17 mouse cellular contexts compared by ENCODE assay signal in genomic region chrX:143881806-143882468, GRCm38 (mm10). TPM values are rescaled to one million over a fixed set of nuclear protein-coding genes. Genes with fewer than 3 reads are reported as not detected.
DNase-seq lines count a peak whose midpoint lies in the region; ATAC-seq and TF ChIP-seq lines count a peak whose summit lies in the region.
"Had no signal": no experiment of that assay in that cellular context is flagged by ENCODE, and none has a peak within 500 bp of the region (broad histone marks: within the 10 kb centered on the region; RNA-seq: fewer than 3 reads in every experiment).

No protein-coding gene starts in this region.

- H3K4me3 ChIP-seq in hindbrain, postnatal 0 days (ENCODE audit: low read length): no peak overlapping the region
- no peak overlapping the region for H3K4me3 ChIP-seq in hindbrain, embryonic 12.5 days
- H3K4me3 ChIP-seq in lung, adult 2 months (replicated peaks; ENCODE audit: extremely low read depth, low read depth, low read length): no peak overlapping the region
- H3K4me3 ChIP-seq: embryonic facial prominence, embryonic 13.5 days; limb, embryonic 10.5 days; liver, embryonic 15.5 days; midbrain, embryonic 15.5 days had no signal

- peak; percentile 49 for DNase-seq in hindbrain, postnatal 0 days (ENCODE audit: low spot score)
- DNase-seq in lung, postnatal 36 days: peak; percentile 6
- DNase-seq in lung, adult 2 months: no peak
- DNase-seq in retina, embryonic 14.5 days (ENCODE audit: low spot score): no peak
- DNase-seq: adrenal gland, adult 2 months; cerebellum, postnatal 14 days; gastrocnemius, postnatal 25 days; spleen, adult 18-20 months; thymus, postnatal 4 days had no signal

- no peaks in the 10 kb centered on the region for H3K27me3 ChIP-seq in hindbrain, postnatal 0 days (ENCODE audit: insufficient read depth, low read length)
- peaks cover 8% of the 10 kb centered on the region; the same call in 1 of the 2 replicates for H3K27me3 ChIP-seq in hindbrain, embryonic 12.5 days
- H3K27me3 ChIP-seq: liver, embryonic 15.5 days; midbrain, embryonic 15.5 days had no signal

- H3K9ac ChIP-seq in hindbrain, postnatal 0 days (replicated peaks; ENCODE audit: low read length): no peak overlapping the region
- H3K9ac ChIP-seq in hindbrain, embryonic 12.5 days: no peak overlapping the region
- H3K9ac ChIP-seq: embryonic facial prominence, embryonic 13.5 days; liver, embryonic 15.5 days; midbrain, embryonic 15.5 days had no signal

- no peak overlapping the region for H3K4me2 ChIP-seq in hindbrain, postnatal 0 days (ENCODE audit: low read depth, low read length)
- no peak overlapping the region for H3K4me2 ChIP-seq in hindbrain, embryonic 12.5 days (replicated peaks)
- H3K4me2 ChIP-seq: embryonic facial prominence, embryonic 13.5 days; liver, embryonic 15.5 days; midbrain, embryonic 15.5 days had no signal

- H3K36me3 ChIP-seq in hindbrain, postnatal 0 days (ENCODE audit: insufficient read depth, low read length): no peaks in the 10 kb centered on the region; the same call in 1 of the 2 replicates
- no peaks in the 10 kb centered on the region for H3K36me3 ChIP-seq in hindbrain, embryonic 12.5 days
- H3K36me3 ChIP-seq: embryonic facial prominence, embryonic 13.5 days; limb, embryonic 10.5 days; liver, embryonic 15.5 days; midbrain, embryonic 15.5 days had no signal

- H3K4me1 ChIP-seq in hindbrain, postnatal 0 days (ENCODE audit: insufficient read depth, low read length): no peaks in the 10 kb centered on the region
- H3K4me1 ChIP-seq in hindbrain, embryonic 12.5 days: no peaks in the 10 kb centered on the region
- H3K4me1 ChIP-seq in lung, adult 2 months (ENCODE audit: control insufficient read depth, insufficient read depth, low read length): no peaks in the 10 kb centered on the region
- H3K4me1 ChIP-seq: embryonic facial prominence, embryonic 13.5 days; liver, embryonic 15.5 days had no signal

- no peaks in the 10 kb centered on the region for H3K9me3 ChIP-seq in hindbrain, postnatal 0 days (ENCODE audit: low read length)
- no peaks in the 10 kb centered on the region for H3K9me3 ChIP-seq in hindbrain, embryonic 12.5 days (replicated peaks)
- H3K9me3 ChIP-seq: embryonic facial prominence, embryonic 13.5 days; limb, embryonic 10.5 days; liver, embryonic 15.5 days; midbrain, embryonic 15.5 days had no signal

- no peak overlapping the region for H3K27ac ChIP-seq in hindbrain, postnatal 0 days
- no peak overlapping the region for H3K27ac ChIP-seq in hindbrain, embryonic 12.5 days
- H3K27ac ChIP-seq: embryonic facial prominence, embryonic 13.5 days; limb, embryonic 10.5 days; liver, embryonic 15.5 days; midbrain, embryonic 15.5 days; stomach, postnatal 0 days had no signal

- ATAC-seq in hindbrain, postnatal 0 days: peak; percentile 53
- ATAC-seq in hindbrain, embryonic 12.5 days (ENCODE audit: low FRiP score): no peak
- ATAC-seq in common myeloid progenitor, adult 5-6 weeks (replicated peaks; ENCODE audit: low read depth, poor library complexity, severe bottlenecking): peak; percentile 89
- ATAC-seq in hematopoietic stem cell, adult 5-6 weeks (replicated peaks in 1 of 2; ENCODE audit: insufficient read depth in 1 of 2, low FRiP score in 2 of 2, low TSS enrichment in 1 of 2, low read depth in 1 of 2, poor library complexity in 2 of 2, severe bottlenecking in 2 of 2): peak; percentile 67 to 68
- ATAC-seq: midbrain, embryonic 15.5 days had no signal

- WGBS in hindbrain, postnatal 0 days: 58% methylated on average over 4 of the region's 4 CpGs
- WGBS in hindbrain, embryonic 12.5 days: 63% methylated on average over 4 of the region's 4 CpGs
- 65% methylated on average over 4 of the region's 4 CpGs for WGBS in lung, adult 2 months

- TF ChIP-seq POLR2A in lung, adult 2 months (IDR thresholded peaks at IDR 0.05; ENCODE audit: borderline replicate concordance, extremely low read depth, low read depth, low read length): no peak

- TF ChIP-seq CTCF in hindbrain, postnatal 0 days (IDR thresholded peaks at IDR 0.05; ENCODE audit: low read depth): no peak
- no peak for TF ChIP-seq CTCF in lung, adult 2 months (IDR thresholded peaks at IDR 0.05; ENCODE audit: insufficient read depth, low read length)

RNA-seq across cellular contexts. Expression of gene Dcx, which starts 51.2 kb away (rescaled TPM):
- total RNA-seq in hindbrain, postnatal 0 days (2014; rRNA removed): 178 and 200 TPM in 2 replicates
- polyA plus RNA-seq in hindbrain, postnatal 0 days (2015; fragmentation: Nextera tagmentation; extraction: Ambion mirVana): 103 and 120 TPM in 2 replicates
- polyA plus RNA-seq in hindbrain, embryonic 12.5 days (2016; fragmentation: Nextera tagmentation; extraction: Ambion mirVana): 220 and 266 TPM in 2 replicates
- polyA plus RNA-seq in lung, adult 2 months (2012; rRNA removed): not detected in 2 replicates
- not detected in 2 replicates for total RNA-seq in common myeloid progenitor, adult 5-6 weeks (2017)
- 0.06 TPM in 1 of 2 replicates, not detected in the other for total RNA-seq in hematopoietic stem cell, adult 5-6 weeks (2017)
- polyA plus RNA-seq: adrenal gland, adult 2 months had no signal

RNA-seq across cellular contexts. Expression of gene Capn6, which starts 54.7 kb away (rescaled TPM):
- total RNA-seq in hindbrain, postnatal 0 days (2014; rRNA removed): 2.0 and 3.0 TPM in 2 replicates
- 1.5 and 1.8 TPM in 2 replicates for polyA plus RNA-seq in hindbrain, postnatal 0 days (2015; fragmentation: Nextera tagmentation; extraction: Ambion mirVana)
- polyA plus RNA-seq in hindbrain, embryonic 12.5 days (2016; fragmentation: Nextera tagmentation; extraction: Ambion mirVana): 42.0 and 55.2 TPM in 2 replicates
- 1.2 and 1.9 TPM in 2 replicates for polyA plus RNA-seq in lung, adult 2 months (2012; rRNA removed)
- total RNA-seq in common myeloid progenitor, adult 5-6 weeks (2017): not detected in 2 replicates
- total RNA-seq in hematopoietic stem cell, adult 5-6 weeks (2017): not detected in 2 replicates

Comparison
In these comparisons a context has a peak if more than half of its experiments do, and no peak if none do; other contexts are left out.
1. DNase-seq: peak in hindbrain, postnatal 0 days (single experiment) and lung, postnatal 36 days (single experiment); none in lung, adult 2 months (single experiment) and retina, embryonic 14.5 days (single experiment).
2. RNA of gene Dcx, which starts 51.2 kb away (total RNA-seq): 178 to 200 TPM in hindbrain, postnatal 0 days; not detected in common myeloid progenitor, adult 5-6 weeks and 0.06 TPM in hematopoietic stem cell, adult 5-6 weeks; every median in the first group is over 100 times any median in the second.